Mouse (Mus musculus) T-helper 2 cell (primary cell): ENCODE results near the gene Chst14.

Source experiments
- in situ Hi-C: fragments of 300-600 bp; cut with MboI, MseI; formaldehyde crosslinking; loops from one replicate; pipeline ENCODE4 v1.15.1; 2025; ENCODE audit warnings: high pct_unique_total_duplicates

Chst14 gene

GRCm38 (mm10) chr2:118926361-118926997, at the start of gene Chst14:
Gene Chst14, plus strand, starts transcription at chr2:118926496.
- in situ Hi-C loops = no loop called here

DNA sequence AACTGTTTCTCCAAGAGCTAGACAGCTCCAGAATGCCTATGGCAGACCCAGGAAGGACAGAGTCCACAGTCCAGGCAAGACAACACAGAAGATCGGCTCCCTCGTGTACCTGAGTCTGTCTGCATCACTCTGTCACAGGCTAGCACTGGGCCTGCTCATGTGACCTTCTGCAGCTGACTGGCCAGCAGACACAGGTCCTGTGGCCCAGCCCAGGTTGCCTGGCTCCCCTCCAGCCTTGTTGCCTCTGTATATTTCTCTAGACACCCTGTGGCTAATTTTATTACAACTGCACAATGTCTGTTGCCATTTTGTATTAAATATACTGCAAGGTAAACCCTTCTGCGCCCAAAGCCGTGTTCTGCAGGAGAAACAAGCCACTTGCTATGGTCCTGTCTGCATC, 45.3 kb upstream of the Chst14 start:
- in situ Hi-C loops = loop anchor here (5.0 kb wide), 1 partner anchor 119 kb away; the partner anchor contains the start of gene Ccdc9b

DNA sequence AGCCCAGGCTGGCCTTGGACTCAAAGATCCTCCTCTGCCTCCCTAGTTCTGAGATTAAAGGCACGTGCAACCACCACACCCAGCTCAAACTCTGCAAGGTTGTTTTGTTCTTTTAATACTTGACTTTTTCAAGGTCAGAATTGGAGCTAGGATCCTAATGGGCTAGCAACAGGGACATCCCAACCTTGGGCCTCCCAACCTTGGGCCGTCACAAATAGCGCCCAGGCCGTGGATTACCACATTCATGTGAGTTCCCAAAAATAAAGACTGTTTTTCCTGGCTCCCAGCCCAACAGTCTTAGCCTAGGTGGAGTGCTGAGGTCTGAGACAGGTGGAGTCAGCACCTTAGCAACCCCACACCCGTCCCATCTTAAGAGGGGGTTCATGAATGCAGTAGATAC, 44.3 kb upstream of the Chst14 start:
- in situ Hi-C loops = loop anchor here (5.0 kb wide), 1 partner anchor 120 kb away; the partner anchor contains the start of gene Ccdc9b

GRCm38 (mm10) chr2:118882840-118883679, 43.2 kb upstream of the Chst14 start:
- in situ Hi-C loops = loop anchor here (5.0 kb wide), 1 partner anchor 121 kb away; the partner anchor contains the start of gene Ccdc9b

DNA sequence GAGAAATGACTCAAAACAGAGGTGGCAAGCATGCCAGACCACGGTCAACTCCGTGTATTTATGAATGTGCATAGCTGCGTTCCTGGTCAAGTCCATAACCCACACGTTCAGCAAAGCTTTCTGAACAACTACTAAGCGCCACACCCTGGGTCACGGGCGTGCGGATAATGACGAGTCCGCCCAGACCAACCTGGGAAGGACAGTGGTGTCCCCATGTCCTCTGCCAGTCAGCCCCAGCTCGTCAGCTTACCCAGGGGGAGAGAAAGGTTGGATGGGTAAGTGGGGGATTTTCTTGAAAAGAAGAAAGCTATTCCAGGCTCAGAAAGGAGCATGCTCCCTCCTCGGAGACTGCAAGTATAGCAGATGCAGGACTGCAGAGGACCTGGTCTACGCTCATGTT, 38.9 kb upstream of the Chst14 start:
- in situ Hi-C loops = no loop called here

GRCm38 (mm10) chr2:118887845-118888548, 38.3 kb upstream of the Chst14 start:
- in situ Hi-C loops = no loop called here

- in situ Hi-C loops = loop anchor here (10.0 kb wide), 1 partner anchor 236 kb away; no protein-coding TSS in a partner anchor
Measured at GRCm38 (mm10) chr2:118891173-118891572, 35.1 kb upstream of the Chst14 start.

DNA sequence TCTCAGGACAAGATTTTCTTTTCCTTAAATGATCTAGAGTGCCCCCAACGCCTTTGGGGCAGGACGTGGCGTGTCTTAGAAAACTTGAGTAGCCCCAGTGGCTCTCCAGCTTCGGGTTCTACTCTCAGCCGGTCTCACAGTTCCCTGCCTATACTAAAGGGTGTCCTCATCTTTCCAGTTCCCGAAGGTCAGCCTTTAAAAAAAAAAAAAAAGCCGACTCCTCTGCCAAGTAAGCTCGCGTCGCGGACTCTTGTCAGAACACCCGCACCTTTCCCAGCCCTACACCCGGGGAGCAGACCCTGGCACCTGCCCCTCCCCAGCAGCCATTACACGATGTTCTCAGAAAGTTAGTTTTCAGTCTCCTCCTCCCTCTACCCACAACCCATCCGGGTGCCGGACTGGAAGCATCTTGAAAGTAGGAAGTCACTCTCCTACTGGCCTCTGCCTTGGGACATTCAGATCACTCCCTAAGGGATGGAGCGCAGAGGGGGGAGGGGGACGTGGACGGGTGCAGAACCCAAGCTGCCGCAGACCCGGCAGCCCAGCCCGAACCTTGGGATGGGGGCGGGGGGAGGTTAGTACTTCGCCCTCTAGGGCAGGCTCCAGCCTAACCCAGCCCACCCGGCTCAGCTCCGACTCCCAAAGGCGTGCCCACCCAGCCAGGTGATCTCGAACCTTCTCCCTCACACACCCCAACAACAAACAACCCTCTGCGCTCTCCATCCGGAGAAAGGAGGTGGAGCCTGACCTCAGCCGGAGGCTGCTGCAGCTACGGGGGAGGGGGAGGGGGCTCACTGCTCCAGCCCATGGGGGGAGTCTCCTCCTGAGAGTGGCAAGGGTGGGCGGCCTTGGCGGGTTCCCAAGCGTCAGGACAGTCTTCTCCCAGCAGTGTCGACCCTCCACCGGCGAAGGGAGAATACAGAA, 30.0 kb upstream of the Chst14 start:
- in situ Hi-C loops = loop anchor here (10.0 kb wide), 1 partner anchor 241 kb away; no protein-coding TSS in a partner anchor

- in situ Hi-C loops = loop anchor here (10.0 kb wide), 1 partner anchor 242 kb away; no protein-coding TSS in a partner anchor
Measured at GRCm38 (mm10) chr2:118896914-118897291, 29.4 kb upstream of the Chst14 start.

- in situ Hi-C loops = loop anchor here (10.0 kb wide), 1 partner anchor 243 kb away; no protein-coding TSS in a partner anchor
Measured at GRCm38 (mm10) chr2:118897392-118897791, 28.9 kb upstream of the Chst14 start.

DNA sequence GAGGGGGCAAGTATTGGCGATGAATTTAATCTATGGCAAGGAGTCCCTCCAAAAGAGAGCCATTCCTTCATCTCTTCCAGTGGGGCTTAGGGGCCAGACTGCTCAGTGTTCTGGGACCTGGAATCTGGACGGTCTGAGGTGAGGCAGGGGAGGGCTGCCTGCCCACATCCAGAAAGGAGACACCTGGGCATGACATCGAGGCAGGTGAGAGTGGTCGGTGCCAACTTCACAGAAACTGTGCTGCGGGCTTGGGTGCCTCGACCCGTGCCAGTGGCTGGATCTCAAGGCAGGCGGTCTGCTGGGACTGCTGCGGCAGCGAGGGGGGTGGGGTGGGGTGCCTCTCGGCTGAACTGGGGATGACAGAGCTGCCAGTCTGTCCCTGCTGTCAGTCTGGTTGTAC, 28.5 kb upstream of the Chst14 start:
- in situ Hi-C loops = loop anchor here (10.0 kb wide), 1 partner anchor 243 kb away; no protein-coding TSS in a partner anchor

GRCm38 (mm10) chr2:118898771-118899170, 27.5 kb upstream of the Chst14 start:
- in situ Hi-C loops = loop anchor here (10.0 kb wide), 1 partner anchor 244 kb away; no protein-coding TSS in a partner anchor

- in situ Hi-C loops = loop anchor here (10.0 kb wide), 1 partner anchor 245 kb away; no protein-coding TSS in a partner anchor
Measured at GRCm38 (mm10) chr2:118899306-118899705, 27.0 kb upstream of the Chst14 start.

- in situ Hi-C loops = loop anchor here (10.0 kb wide), 1 partner anchor 245 kb away; no protein-coding TSS in a partner anchor
Measured at GRCm38 (mm10) chr2:118899981-118900825, 26.1 kb upstream of the Chst14 start, which contains the start of gene Bahd1. Gene Bahd1, plus strand, starts transcription at chr2:118900377.

DNA sequence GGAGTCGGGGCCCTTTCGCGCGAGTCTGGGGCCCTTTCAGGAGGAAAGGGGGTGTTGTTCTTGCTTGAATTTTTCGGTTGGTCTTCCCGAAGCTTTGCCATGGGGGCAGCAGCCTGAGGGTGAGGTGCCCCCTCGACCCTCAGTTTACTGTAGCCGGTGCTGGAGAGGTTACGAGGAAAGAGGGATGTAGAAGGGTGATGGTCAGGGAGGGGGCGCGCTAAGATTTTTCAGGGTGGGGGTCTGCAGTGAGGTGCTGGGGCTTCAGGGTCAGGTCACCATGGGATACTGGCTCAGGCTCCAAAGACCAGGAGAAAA, 25.5 kb upstream of the Chst14 start:
- in situ Hi-C loops = no loop called here

DNA sequence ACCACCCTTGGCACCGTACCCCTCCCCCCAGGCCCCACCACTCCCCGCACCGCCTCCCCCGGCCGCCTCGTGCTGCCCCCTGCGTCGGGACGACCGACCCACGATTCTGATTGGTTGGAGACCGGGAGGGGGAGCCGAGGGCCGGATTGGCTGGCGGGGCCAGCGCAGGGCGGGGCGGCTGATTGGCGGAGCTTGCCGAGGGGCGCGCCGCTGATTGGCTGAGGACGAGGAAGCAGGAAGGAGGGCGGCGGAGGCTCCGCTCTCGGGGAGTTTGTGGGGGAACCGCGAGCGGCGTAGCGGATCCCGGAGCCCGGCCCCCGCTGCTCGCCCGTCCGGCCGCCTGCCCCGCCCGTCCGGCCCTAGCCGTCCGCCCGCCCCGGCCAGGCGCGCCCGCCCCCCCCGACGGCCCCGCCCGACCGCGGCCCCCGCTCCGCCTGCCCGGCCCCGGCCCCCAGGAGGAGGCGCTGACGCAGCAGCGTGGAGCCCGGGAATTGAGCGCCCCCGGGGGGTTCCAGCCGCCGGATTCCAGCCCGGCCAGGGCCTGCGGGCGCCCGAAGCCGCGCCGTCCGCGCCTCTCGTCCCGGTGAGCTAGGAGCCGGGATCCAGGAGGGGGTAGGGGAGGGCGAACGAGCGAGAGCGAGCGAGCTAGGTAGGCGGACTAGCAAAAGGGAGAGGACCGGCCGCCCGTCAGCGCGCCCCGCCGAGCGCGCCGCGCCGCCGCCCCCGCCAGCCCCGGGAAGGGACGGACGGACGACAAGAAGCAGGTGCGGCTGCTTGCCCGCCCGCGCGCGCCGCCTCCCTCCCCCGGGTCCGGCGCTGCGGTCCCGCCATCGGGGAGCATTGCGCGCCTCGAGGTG, 24.9 kb upstream of the Chst14 start:
- in situ Hi-C loops = no loop called here

- in situ Hi-C loops = no loop called here
Measured at GRCm38 (mm10) chr2:118902051-118903025, 24.0 kb upstream of the Chst14 start.
